Mouse (Mus musculus): ENCODE measurements around the gene Smtn.

DNA sequence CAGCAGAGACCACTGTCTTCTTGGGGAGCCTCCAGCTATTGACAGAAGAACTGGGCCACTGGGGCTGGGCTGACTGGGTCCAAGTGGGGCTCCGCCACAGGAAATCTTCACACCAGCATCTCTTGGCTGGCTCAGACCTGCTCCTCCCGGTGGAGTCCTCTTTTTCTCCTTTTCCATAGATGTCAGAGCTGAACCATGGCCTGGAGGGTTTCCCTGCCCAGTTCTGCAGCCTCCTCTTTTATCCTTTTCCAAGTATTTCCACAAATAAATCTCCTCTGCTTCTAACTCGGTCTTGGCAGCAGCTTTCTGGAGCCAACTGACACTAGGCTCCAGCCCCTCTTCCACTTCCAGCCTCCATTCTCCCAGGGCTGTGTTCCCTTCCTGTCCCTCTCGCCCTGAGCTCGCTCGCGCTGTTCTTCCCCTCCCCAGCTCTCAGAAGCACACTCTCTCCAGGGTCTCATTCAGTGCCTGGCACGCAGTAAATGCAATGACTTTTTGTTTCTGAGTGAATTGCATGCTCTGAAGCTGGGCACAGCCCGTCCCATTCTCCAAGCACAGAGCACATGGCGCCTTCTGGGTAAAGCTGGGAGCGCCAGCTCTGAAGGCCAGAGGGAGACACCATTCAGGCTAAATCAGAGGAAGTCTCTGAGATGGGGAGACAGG, 56.3 kb downstream of the Smtn start:
- no peak for TF ChIP-seq CTCF (IDR thresholded peaks at IDR 0.05; ENCODE audit: low read depth)
- TF ChIP-seq EP300 (optimal IDR thresholded peaks at IDR 0.05): no peak

Measured in stomach, postnatal 0 days (tissue).